ENCODE assay signal across 20 mouse cellular contexts in the genomic region with DNA sequence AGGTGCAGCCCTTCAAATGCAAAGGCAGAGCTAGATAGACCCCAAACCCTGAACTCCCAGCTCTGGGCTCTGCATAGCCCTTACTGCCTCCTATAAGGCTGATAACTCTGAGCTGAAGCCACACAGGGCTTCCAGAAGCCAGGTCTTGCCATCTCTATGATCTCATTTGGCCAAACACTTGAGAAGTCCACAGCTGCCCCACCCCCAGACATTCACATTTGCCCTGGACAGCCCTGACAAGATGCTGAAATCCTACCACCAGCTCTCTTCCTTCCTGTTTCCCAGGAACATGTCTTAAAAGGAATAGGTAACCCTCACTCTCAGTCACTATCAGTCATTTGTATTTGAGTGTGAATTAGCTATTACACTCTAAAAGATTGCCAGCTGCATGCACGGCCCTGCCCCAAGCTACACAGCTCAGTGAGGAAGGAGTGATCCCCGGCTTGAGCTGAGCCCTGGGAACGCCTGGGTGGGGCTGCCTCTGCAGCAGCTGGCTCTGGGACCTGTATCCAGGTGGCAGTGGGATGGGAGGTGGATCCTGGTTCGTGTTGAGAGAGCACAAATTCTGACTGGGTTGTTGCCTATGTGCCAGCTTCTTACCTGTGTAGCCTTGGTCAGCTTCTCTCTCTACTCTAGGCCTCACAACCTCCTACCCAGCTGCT. TPM values are rescaled to one million over a fixed set of nuclear protein-coding genes. Genes with fewer than 3 reads are reported as not detected.
DNase-seq lines count a peak whose midpoint lies in the region; ATAC-seq and TF ChIP-seq lines count a peak whose summit lies in the region.
"Had no signal": no experiment of that assay in that cellular context is flagged by ENCODE, and none has a peak within 500 bp of the region (broad histone marks: within the 10 kb centered on the region; RNA-seq: fewer than 3 reads in every experiment).

No protein-coding gene starts in this region.

- H3K9me3 ChIP-seq in heart, embryonic 10.5 days: no peaks in the 10 kb centered on the region
- H3K9me3 ChIP-seq in lung, embryonic 16.5 days (ENCODE audit: control insufficient read depth, low read length): no peaks in the 10 kb centered on the region
- no peaks in the 10 kb centered on the region for H3K9me3 ChIP-seq in stomach, postnatal 0 days (ENCODE audit: control insufficient read depth, low read length)
- no peaks in the 10 kb centered on the region for H3K9me3 ChIP-seq in kidney, embryonic 16.5 days (ENCODE audit: low read length)
- H3K9me3 ChIP-seq: forebrain, embryonic 13.5 days; midbrain, embryonic 10.5 days had no signal

- intact Hi-C loops in heart, postnatal 10 days (cut with DNase I): no loop called here
- intact Hi-C loops in left cerebral cortex, postnatal 25 days (cut with DNase I): no loop called here

- no peak for TF ChIP-seq CTCF in bone marrow, adult 2 months (IDR thresholded peaks at IDR 0.05; ENCODE audit: control insufficient read depth, insufficient read depth, low read length)
- TF ChIP-seq CTCF in stomach, postnatal 0 days (IDR thresholded peaks at IDR 0.05; ENCODE audit: low read depth): no peak

- DNase-seq in heart, embryonic 10.5 days (ENCODE audit: low spot score): no peak
- DNase-seq in heart, postnatal 10 days: no peak
- DNase-seq in stomach, postnatal 0 days (ENCODE audit: low spot score): peak; percentile 62
- DNase-seq in left cerebral cortex, postnatal 25 days (ENCODE audit: low spot score in 2 of 2): no peak
- DNase-seq: adrenal gland, postnatal 25 days; B cell, adult 2 months; cerebellum, adult 11-12 months; cerebellum, postnatal 25 days; gastrocnemius, postnatal 10 days; kidney, postnatal 4 days; layer of hippocampus, adult 9-11 months; thymus, postnatal 36 days had no signal

- H3K9ac ChIP-seq in lung, embryonic 16.5 days (ENCODE audit: low read length): no peak overlapping the region
- H3K9ac ChIP-seq in stomach, postnatal 0 days (ENCODE audit: low read length): no peak overlapping the region
- H3K9ac ChIP-seq in kidney, embryonic 16.5 days (replicated peaks; ENCODE audit: low read length): no peak overlapping the region
- H3K9ac ChIP-seq: forebrain, embryonic 13.5 days had no signal

- 46% methylated on average over 4 of the region's 4 CpGs for WGBS in heart, embryonic 10.5 days
- 49% methylated on average over 4 of the region's 4 CpGs for WGBS in bone marrow, adult 2 months
- WGBS in lung, embryonic 16.5 days: 42% methylated on average over 4 of the region's 4 CpGs
- 26% methylated on average over 4 of the region's 4 CpGs for WGBS in stomach, postnatal 0 days
- 32% methylated on average over 4 of the region's 4 CpGs for WGBS in kidney, embryonic 16.5 days

- H3K27me3 ChIP-seq in heart, embryonic 10.5 days (ENCODE audit: insufficient read depth, poor library complexity, severe bottlenecking): no peaks in the 10 kb centered on the region
- no peaks in the 10 kb centered on the region for H3K27me3 ChIP-seq in lung, embryonic 16.5 days (ENCODE audit: control insufficient read depth, insufficient read depth, low read depth, low read length)
- no peaks in the 10 kb centered on the region for H3K27me3 ChIP-seq in stomach, postnatal 0 days (ENCODE audit: control insufficient read depth, insufficient read depth, low read length)
- no peaks in the 10 kb centered on the region for H3K27me3 ChIP-seq in kidney, embryonic 16.5 days (ENCODE audit: insufficient read depth, low read length)
- H3K27me3 ChIP-seq: forebrain, embryonic 13.5 days; Patski had no signal

- peaks cover 50% of the 10 kb centered on the region for H3K4me1 ChIP-seq in heart, embryonic 10.5 days
- H3K4me1 ChIP-seq in bone marrow, adult 2 months (ENCODE audit: control insufficient read depth, insufficient read depth, low read length): peaks cover 3% of the 10 kb centered on the region
- H3K4me1 ChIP-seq in lung, embryonic 16.5 days (replicated peaks; ENCODE audit: control insufficient read depth, insufficient read depth, low read length): peaks cover 22% of the 10 kb centered on the region
- no peaks in the 10 kb centered on the region for H3K4me1 ChIP-seq in stomach, postnatal 0 days (replicated peaks; ENCODE audit: control insufficient read depth, insufficient read depth)
- H3K4me1 ChIP-seq in kidney, embryonic 16.5 days (ENCODE audit: insufficient read depth, low read length): peaks cover 24% of the 10 kb centered on the region
- H3K4me1 ChIP-seq: forebrain, embryonic 13.5 days had no signal

- TF ChIP-seq EP300 in stomach, postnatal 0 days (optimal IDR thresholded peaks at IDR 0.05): no peak

- no peak overlapping the region for H3K4me2 ChIP-seq in lung, embryonic 16.5 days (ENCODE audit: low read depth, low read length)
- H3K4me2 ChIP-seq in stomach, postnatal 0 days (replicated peaks; ENCODE audit: low read depth): no peak overlapping the region
- no peak overlapping the region for H3K4me2 ChIP-seq in kidney, embryonic 16.5 days (replicated peaks; ENCODE audit: low read depth, low read length)
- H3K4me2 ChIP-seq: forebrain, embryonic 13.5 days; liver, embryonic 11.5 days had no signal

- ATAC-seq in lung, embryonic 16.5 days (ENCODE audit: low read depth): no peak
- ATAC-seq in stomach, postnatal 0 days (ENCODE audit: low FRiP score, low TSS enrichment): peak; percentile 53
- ATAC-seq in kidney, embryonic 16.5 days (ENCODE audit: low FRiP score, low TSS enrichment): no peak
- ATAC-seq: forebrain, embryonic 13.5 days; Patski had no signal

- no peaks in the 10 kb centered on the region for H3K36me3 ChIP-seq in heart, embryonic 10.5 days
- H3K36me3 ChIP-seq in lung, embryonic 16.5 days (ENCODE audit: control insufficient read depth, insufficient read depth, low read length): no peaks in the 10 kb centered on the region
- H3K36me3 ChIP-seq in stomach, postnatal 0 days (ENCODE audit: control insufficient read depth, insufficient read depth, low read length): no peaks in the 10 kb centered on the region
- no peaks in the 10 kb centered on the region for H3K36me3 ChIP-seq in kidney, embryonic 16.5 days (ENCODE audit: insufficient read depth, low read length)
- H3K36me3 ChIP-seq: midbrain, embryonic 10.5 days had no signal

- TF ChIP-seq POLR2A in bone marrow, adult 2 months (IDR thresholded peaks at IDR 0.05; ENCODE audit: borderline replicate concordance, control insufficient read depth, low read depth, low read length): no peak

- 0 out of 2 replicates have a peak overlapping the region, but pooled peaks have one; percentile 17 for H3K27ac ChIP-seq in heart, embryonic 10.5 days
- peak overlapping the region; percentile 57 for H3K27ac ChIP-seq in bone marrow, adult 2 months (ENCODE audit: control insufficient read depth, insufficient read depth, low read depth, low read length, poor library complexity)
- H3K27ac ChIP-seq in lung, embryonic 16.5 days (ENCODE audit: low read length): 0 out of 2 replicates have a peak overlapping the region, but pooled peaks have one; percentile 47
- H3K27ac ChIP-seq in stomach, postnatal 0 days (replicated peaks): no peak overlapping the region
- no peak overlapping the region for H3K27ac ChIP-seq in kidney, embryonic 16.5 days (ENCODE audit: low read length)
- H3K27ac ChIP-seq: forebrain, embryonic 13.5 days; midbrain, embryonic 10.5 days had no signal

- H3K4me3 ChIP-seq in heart, embryonic 10.5 days: no peak overlapping the region
- no peak overlapping the region for H3K4me3 ChIP-seq in bone marrow, adult 2 months (replicated peaks; ENCODE audit: control insufficient read depth, low read depth, low read length)
- H3K4me3 ChIP-seq in lung, embryonic 16.5 days (ENCODE audit: low read length): no peak overlapping the region
- no peak overlapping the region for H3K4me3 ChIP-seq in stomach, postnatal 0 days (ENCODE audit: low read depth, low read length)
- H3K4me3 ChIP-seq in kidney, embryonic 16.5 days (ENCODE audit: low read length): no peak overlapping the region
- H3K4me3 ChIP-seq: erythroblast, embryonic 14.5 days; forebrain, embryonic 13.5 days; midbrain, embryonic 10.5 days had no signal

RNA-seq across cellular contexts. Expression of a gene that starts 38.9 kb away (rescaled TPM):
- polyA plus RNA-seq in heart, embryonic 10.5 days (2016; fragmentation: Nextera tagmentation; extraction: Ambion mirVana): 311 and 315 TPM in 2 replicates
- 100 to 1,000 TPM; 200 to 221 TPM for total RNA-seq in heart, postnatal 10 days (2021)
- polyA plus RNA-seq in bone marrow, adult 2 months (2011; ENCODE audit: insufficient read depth, insufficient read length, low replicate concordance, missing spikeins): 172 and 288 TPM in 2 replicates
- polyA plus RNA-seq in lung, embryonic 16.5 days (2015; fragmentation: Nextera tagmentation; extraction: Ambion mirVana): 182 and 185 TPM in 2 replicates
- 172 and 176 TPM in 2 replicates for polyA plus RNA-seq in stomach, postnatal 0 days (2015; fragmentation: Nextera tagmentation; extraction: Ambion mirVana)
- 100 to 1,000 TPM; 132 to 135 TPM for total RNA-seq in left cerebral cortex, postnatal 25 days (2021)
- polyA plus RNA-seq in kidney, embryonic 16.5 days (2015; fragmentation: Nextera tagmentation; extraction: Ambion mirVana): 275 and 307 TPM in 2 replicates

RNA-seq across cellular contexts. Expression of a gene that starts 47.9 kb away (rescaled TPM):
- 34.5 and 37.5 TPM in 2 replicates for polyA plus RNA-seq in heart, embryonic 10.5 days (2016; fragmentation: Nextera tagmentation; extraction: Ambion mirVana)
- 100 to 1,000 TPM; 206 to 221 TPM for total RNA-seq in heart, postnatal 10 days (2021)
- polyA plus RNA-seq in bone marrow, adult 2 months (2011; ENCODE audit: insufficient read depth, insufficient read length, low replicate concordance, missing spikeins): 264 and 399 TPM in 2 replicates
- polyA plus RNA-seq in lung, embryonic 16.5 days (2015; fragmentation: Nextera tagmentation; extraction: Ambion mirVana): 71.7 and 77.6 TPM in 2 replicates
- 27.9 and 32.9 TPM in 2 replicates for polyA plus RNA-seq in stomach, postnatal 0 days (2015; fragmentation: Nextera tagmentation; extraction: Ambion mirVana)
- total RNA-seq in left cerebral cortex, postnatal 25 days (2021): 10 to 100 TPM; 69.9 to 75.5 TPM
- 55.4 and 64.5 TPM in 2 replicates for polyA plus RNA-seq in kidney, embryonic 16.5 days (2015; fragmentation: Nextera tagmentation; extraction: Ambion mirVana)

Comparison
In these comparisons a context has a peak if more than half of its experiments do, and no peak if none do; other contexts are left out.
1. H3K27ac ChIP-seq: peak in heart, embryonic 10.5 days (single experiment), bone marrow, adult 2 months (single experiment) and lung, embryonic 16.5 days (single experiment); none in stomach, postnatal 0 days (single experiment) and kidney, embryonic 16.5 days (single experiment).